Mouse (Mus musculus) thymus, postnatal 25 days (tissue): ENCODE results near the gene Mpp6.

Experiments
- DNase-seq: peaks from one replicate; pipeline ENCODE4 v3.0.0; 2022

Gene Mpp6

DNA sequence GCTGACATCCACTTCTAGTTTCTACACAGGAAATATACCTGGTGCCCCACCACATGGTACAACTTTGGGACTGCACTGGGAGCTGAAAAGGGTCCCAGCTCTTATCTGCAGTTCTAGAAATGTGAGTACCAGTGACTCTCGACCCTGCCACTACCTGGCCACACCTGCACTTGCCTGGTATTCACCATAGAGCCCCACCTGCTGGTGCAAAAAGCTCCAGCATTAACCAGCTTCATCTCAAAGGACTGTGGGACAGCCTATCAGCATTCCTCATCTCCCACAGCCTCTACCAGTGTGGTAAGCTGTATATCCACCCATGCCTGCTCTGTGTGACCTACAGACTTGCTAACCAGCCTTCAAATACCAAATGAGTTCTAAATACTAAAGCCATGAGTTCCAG, 122.9 kb downstream of the Mpp6 start:
- DNase-seq: no peak

GRCm38 (mm10) chr6:50237963-50238362, 127.9 kb downstream of the Mpp6 start:
- no peak for DNase-seq

GRCm38 (mm10) chr6:50239902-50240301, 129.9 kb downstream of the Mpp6 start:
- no peak for DNase-seq

DNA sequence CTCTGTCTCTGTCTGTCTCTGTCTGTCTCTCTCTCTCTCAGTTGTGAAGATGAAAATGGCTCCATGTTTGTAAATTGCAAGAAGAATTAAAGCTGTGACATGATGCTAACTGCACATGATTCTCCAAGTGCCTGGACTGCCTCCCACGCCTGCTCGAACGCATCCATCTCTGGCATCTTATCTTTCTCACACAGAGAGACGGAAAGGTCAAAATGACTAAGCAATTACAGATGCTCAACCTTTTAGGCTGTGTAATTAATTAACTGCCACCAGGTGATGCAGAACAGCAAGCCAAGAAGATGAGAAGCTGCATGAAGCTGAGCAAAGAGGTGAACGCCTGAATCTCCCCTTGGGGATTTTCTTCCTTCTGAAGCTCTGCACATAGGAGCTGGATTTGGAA, 130.4 kb downstream of the Mpp6 start:
- no peak for DNase-seq

- no peak for DNase-seq
Measured at GRCm38 (mm10) chr6:50244126-50244525, 134.1 kb downstream of the Mpp6 start.

- peak; percentile 17 for DNase-seq
Measured at GRCm38 (mm10) chr6:50244967-50245366, 134.9 kb downstream of the Mpp6 start.

DNA sequence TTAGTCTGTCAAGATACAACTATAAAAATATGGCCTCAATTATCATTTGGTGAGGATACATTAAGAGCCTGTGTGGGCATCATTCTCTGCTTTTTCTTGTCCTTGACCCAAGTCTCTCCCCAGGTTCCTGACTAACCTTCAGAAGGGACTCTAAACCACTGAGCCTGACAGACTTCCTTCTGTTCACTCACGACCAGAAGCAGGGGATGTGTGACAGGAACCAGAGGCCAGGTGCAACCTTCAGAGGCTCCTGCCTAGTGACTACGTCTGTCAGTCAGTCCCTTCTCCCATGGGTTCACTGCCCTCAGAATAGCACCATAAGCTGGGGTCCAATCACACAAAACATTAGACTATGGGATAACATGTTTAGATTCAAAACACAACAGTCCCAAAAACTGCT, 137.3 kb downstream of the Mpp6 start:
- DNase-seq: peak; percentile 21

DNA sequence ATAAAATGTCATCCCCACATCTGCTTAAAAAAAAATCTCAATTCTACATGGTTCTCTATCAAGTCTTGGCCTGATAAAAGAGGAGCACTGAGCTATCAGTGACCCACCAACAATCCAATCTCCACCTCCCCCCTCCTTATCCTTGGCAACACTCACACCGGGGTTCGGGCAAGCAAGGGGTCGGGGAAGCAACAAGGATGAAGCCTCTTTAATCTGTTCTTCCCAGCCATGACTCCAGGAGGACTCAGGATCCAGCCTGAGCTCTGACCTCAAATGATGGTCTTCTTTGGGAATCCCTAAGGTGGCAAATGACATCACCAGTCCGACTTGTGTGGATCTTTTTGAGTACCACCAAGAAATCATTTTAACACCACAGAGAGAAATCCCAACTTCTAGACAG, 137.8 kb downstream of the Mpp6 start:
- DNase-seq: no peak
